Mouse (Mus musculus): ENCODE results near the gene Them7. TPM values are rescaled to one million over a fixed set of nuclear protein-coding genes. Genes with fewer than 3 reads are reported as not detected.

Gene Them7
- polyA plus RNA-seq, 1 experiment, result not detected

GRCm38 (mm10) chr2:105282407-105283077 lies 58.4 kb downstream of the Them7 start:
- no peak for TF ChIP-seq POLR2A (IDR thresholded peaks at IDR 0.05; ENCODE audit: insufficient read depth, low read depth, low read length)
- no peak for TF ChIP-seq CTCF (IDR thresholded peaks at IDR 0.05; ENCODE audit: insufficient read depth, low read depth, low read length)
- Histone ChIP-seq H3K4me1 (ENCODE audit: control insufficient read depth, insufficient read depth, low read length) (no peaks in the 10 kb centered on the region), H3K27ac (ENCODE audit: insufficient read depth, low read depth, low read length) (no peak overlapping the region), H3K4me3 (ENCODE audit: insufficient read depth, low read depth, low read length) (no peak overlapping the region)
- 40% methylated on average over 6 of the region's 6 CpGs for WGBS

GRCm38 (mm10) chr2:105283811-105284210 lies 59.7 kb downstream of the Them7 start:
- H3K4me3 ChIP-seq (ENCODE audit: insufficient read depth, low read depth, low read length), result no peak overlapping the region
- TF ChIP-seq CTCF (IDR thresholded peaks at IDR 0.05; ENCODE audit: insufficient read depth, low read depth, low read length), result no peak
- no peak for TF ChIP-seq POLR2A (IDR thresholded peaks at IDR 0.05; ENCODE audit: insufficient read depth, low read depth, low read length)
- H3K27ac ChIP-seq (ENCODE audit: insufficient read depth, low read depth, low read length), result no peak overlapping the region
- H3K4me1 ChIP-seq (ENCODE audit: control insufficient read depth, insufficient read depth, low read length), result no peaks in the 10 kb centered on the region

GRCm38 (mm10) chr2:105284855-105285254 lies 60.7 kb downstream of the Them7 start:
- no peaks in the 10 kb centered on the region for H3K4me1 ChIP-seq (ENCODE audit: control insufficient read depth, insufficient read depth, low read length)
- H3K27ac ChIP-seq (ENCODE audit: insufficient read depth, low read depth, low read length), result no peak overlapping the region
- 51% methylated on average over 4 of the region's 4 CpGs for WGBS
- no peak overlapping the region for H3K4me3 ChIP-seq (ENCODE audit: insufficient read depth, low read depth, low read length)
- TF ChIP-seq CTCF (IDR thresholded peaks at IDR 0.05; ENCODE audit: insufficient read depth, low read depth, low read length) (no peak), POLR2A (IDR thresholded peaks at IDR 0.05; ENCODE audit: insufficient read depth, low read depth, low read length) (no peak)

DNA sequence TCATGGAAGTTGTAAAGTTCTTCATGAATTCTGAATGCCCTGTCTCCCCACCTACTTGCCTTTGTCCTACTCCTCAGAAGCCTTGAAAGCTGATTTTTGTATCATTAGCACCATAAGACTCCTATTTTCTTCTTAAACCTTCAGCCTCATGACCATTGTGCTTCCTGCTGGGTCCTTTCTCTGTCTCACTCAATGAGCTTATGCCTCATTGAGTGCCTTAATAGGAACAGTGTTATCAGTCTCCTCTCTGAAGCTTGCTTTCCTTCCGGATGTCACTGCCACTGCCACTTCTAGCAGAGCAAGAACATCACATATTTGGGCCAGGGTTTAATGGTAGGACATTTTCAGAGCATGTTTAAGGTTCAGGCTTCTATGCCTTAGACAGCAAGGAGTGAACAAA lies 71.7 kb downstream of the Them7 start:
- no peak for TF ChIP-seq POLR2A (IDR thresholded peaks at IDR 0.05; ENCODE audit: insufficient read depth, low read depth, low read length)
- no peak for TF ChIP-seq CTCF (IDR thresholded peaks at IDR 0.05; ENCODE audit: insufficient read depth, low read depth, low read length)
- WGBS, result 70% methylated on average over 1 of the region's 1 CpGs
- no peak overlapping the region for H3K27ac ChIP-seq (ENCODE audit: insufficient read depth, low read depth, low read length)
- H3K4me1 ChIP-seq (ENCODE audit: control insufficient read depth, insufficient read depth, low read length), result peaks cover 4% of the 10 kb centered on the region; the same call in 1 of the 2 replicates
- H3K4me3 ChIP-seq (ENCODE audit: insufficient read depth, low read depth, low read length), result no peak overlapping the region

DNA sequence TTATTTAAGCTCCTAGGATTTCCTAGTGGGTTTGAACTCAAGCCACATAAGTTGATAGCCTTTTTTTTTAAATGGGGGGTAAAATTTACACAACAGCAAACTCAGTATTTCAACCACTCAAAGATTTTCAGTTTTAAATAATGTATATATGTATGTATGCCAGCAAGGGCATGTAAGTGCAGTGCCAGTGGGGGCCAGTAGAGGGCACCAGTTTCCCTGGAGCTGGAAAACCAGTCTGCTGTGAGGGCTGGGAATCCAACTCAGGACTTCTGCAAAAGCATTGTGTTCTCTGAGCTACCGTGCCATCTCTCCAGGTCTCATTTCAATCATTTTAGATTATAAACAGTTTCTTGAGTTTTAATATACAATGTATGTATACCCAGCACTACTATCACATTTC lies 74.8 kb downstream of the Them7 start:
- WGBS, result 100% methylated on average over 1 of the region's 1 CpGs
- peaks cover 3% of the 10 kb centered on the region for H3K4me1 ChIP-seq (ENCODE audit: control insufficient read depth, insufficient read depth, low read length)
- no peak overlapping the region for H3K4me3 ChIP-seq (ENCODE audit: insufficient read depth, low read depth, low read length)
- TF ChIP-seq CTCF (IDR thresholded peaks at IDR 0.05; ENCODE audit: insufficient read depth, low read depth, low read length) (no peak), POLR2A (IDR thresholded peaks at IDR 0.05; ENCODE audit: insufficient read depth, low read depth, low read length) (no peak)
- H3K27ac ChIP-seq (ENCODE audit: insufficient read depth, low read depth, low read length), result no peak overlapping the region

GRCm38 (mm10) chr2:105301082-105301481 lies 77.0 kb downstream of the Them7 start:
- no peak overlapping the region for H3K27ac ChIP-seq (ENCODE audit: insufficient read depth, low read depth, low read length)
- H3K4me1 ChIP-seq (ENCODE audit: control insufficient read depth, insufficient read depth, low read length), result peaks cover 3% of the 10 kb centered on the region
- H3K4me3 ChIP-seq (ENCODE audit: insufficient read depth, low read depth, low read length), result no peak overlapping the region
- 92% methylated on average over 8 of the region's 8 CpGs for WGBS
- TF ChIP-seq CTCF (IDR thresholded peaks at IDR 0.05; ENCODE audit: insufficient read depth, low read depth, low read length) (no peak), POLR2A (IDR thresholded peaks at IDR 0.05; ENCODE audit: insufficient read depth, low read depth, low read length) (no peak)

GRCm38 (mm10) chr2:105301531-105301930 lies 77.4 kb downstream of the Them7 start:
- 30% methylated on average over 10 of the region's 10 CpGs for WGBS

DNA sequence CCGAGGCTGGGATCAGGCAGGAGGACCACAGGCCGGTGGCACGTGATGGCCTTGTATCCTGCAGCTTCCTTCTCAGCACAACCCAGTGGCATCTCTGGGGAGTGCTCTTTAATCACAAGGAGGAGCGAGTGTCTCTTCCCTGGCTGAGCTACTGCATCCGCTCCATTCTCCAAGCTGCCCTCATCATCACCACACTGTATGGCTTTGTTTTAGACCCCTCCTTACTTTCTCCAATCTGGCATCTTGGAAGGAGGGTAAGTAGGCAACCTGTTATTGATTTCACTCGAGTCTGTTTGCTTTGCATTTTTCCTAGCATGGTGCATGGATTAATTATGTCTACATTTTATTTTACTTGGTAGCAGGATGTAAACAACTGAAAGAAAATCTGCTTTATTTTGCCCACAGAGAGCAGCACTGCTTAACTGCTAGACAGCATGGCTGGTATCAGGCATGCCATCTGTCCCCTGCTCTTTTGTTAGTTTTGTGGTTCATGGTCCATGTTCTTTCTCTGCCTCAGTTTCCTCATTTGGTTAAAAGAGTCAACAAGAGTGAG lies 79.9 kb downstream of the Them7 start:
- Histone ChIP-seq H3K27ac (ENCODE audit: insufficient read depth, low read depth, low read length) (no peak overlapping the region), H3K4me1 (ENCODE audit: control insufficient read depth, insufficient read depth, low read length) (peaks cover 3% of the 10 kb centered on the region), H3K4me3 (ENCODE audit: insufficient read depth, low read depth, low read length) (no peak overlapping the region)
- TF ChIP-seq POLR2A (IDR thresholded peaks at IDR 0.05; ENCODE audit: insufficient read depth, low read depth, low read length) (no peak), CTCF (IDR thresholded peaks at IDR 0.05; ENCODE audit: insufficient read depth, low read depth, low read length) (no peak)
- 68% methylated on average over 6 of the region's 6 CpGs for WGBS

More at GRCm38 (mm10) chr2:105301531-105301930, 77.4 kb downstream of the Them7 start:
- TF ChIP-seq POLR2A (IDR thresholded peaks at IDR 0.05; ENCODE audit: insufficient read depth, low read depth, low read length) (no peak), CTCF (IDR thresholded peaks at IDR 0.05; ENCODE audit: insufficient read depth, low read depth, low read length) (no peak)
- no peak overlapping the region for H3K27ac ChIP-seq (ENCODE audit: insufficient read depth, low read depth, low read length)
- H3K4me3 ChIP-seq (ENCODE audit: insufficient read depth, low read depth, low read length), result no peak overlapping the region
- H3K4me1 ChIP-seq (ENCODE audit: control insufficient read depth, insufficient read depth, low read length), result peaks cover 3% of the 10 kb centered on the region

DNA sequence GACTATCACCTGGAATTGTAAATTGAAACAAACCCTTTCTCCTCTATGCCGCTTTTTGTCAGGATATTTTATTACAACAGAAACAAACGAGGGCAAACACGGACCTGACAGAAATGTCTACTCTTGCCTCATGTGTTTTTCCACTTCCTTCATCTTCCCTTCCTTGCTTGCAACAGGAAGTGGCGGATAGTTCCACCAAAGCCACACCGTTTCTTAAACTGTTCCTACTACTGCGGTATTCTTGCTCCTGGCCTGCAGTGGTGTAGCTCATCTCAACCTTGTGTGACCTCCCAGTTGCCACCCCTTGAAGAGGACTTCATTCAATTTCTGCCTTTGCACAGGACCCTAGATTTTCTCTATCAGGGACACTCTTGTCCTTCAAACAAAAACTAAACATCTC lies 81.8 kb downstream of the Them7 start:
- peaks cover 3% of the 10 kb centered on the region for H3K4me1 ChIP-seq (ENCODE audit: control insufficient read depth, insufficient read depth, low read length)
- H3K27ac ChIP-seq (ENCODE audit: insufficient read depth, low read depth, low read length), result no peak overlapping the region
- no peak overlapping the region for H3K4me3 ChIP-seq (ENCODE audit: insufficient read depth, low read depth, low read length)
- TF ChIP-seq CTCF (IDR thresholded peaks at IDR 0.05; ENCODE audit: insufficient read depth, low read depth, low read length) (no peak), POLR2A (IDR thresholded peaks at IDR 0.05; ENCODE audit: insufficient read depth, low read depth, low read length) (no peak)
- 90% methylated on average over 6 of the region's 6 CpGs for WGBS

Measured in olfactory bulb, adult 2 months (tissue).